Comparison of ENCODE assay signal across 9 mouse cellular contexts in the genomic region with DNA sequence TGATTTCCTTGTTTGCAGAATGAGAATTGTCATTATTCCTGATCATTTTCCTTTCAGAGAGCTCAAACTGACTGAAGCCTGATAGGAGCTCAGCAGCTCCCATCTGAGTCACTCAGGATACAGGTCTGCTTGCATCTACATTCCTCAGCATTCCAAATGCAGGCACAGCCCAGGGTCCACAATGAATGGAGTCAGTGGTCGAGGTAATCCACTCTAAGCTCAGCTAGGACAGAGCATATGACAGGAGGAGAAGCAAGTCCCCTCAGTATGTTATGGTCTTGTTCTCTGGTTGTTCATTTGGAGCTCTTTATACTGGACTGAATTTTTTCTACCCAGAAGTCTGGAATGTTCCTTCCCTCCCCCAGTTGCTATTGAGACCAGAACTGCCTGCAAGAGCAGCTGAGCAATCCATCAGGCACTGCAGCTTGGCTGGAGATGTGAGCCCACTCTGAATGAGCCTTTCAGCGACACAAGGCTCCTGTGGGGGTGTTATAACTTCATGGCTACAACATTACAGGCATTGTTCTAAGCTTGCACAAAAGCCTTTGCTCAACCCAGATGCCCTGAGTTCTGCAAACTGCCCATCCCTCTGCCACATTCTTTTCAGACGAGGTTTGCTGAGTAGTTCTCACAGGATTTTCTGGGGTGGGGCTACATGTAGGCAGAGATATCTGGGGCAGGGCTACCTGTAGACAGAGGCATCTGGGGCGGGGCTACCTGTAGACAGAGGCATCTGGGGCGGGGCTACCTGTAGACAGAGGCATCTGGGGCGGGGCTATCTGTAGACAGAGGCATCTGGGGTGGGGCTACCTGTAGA. TPM values are rescaled to one million over a fixed set of nuclear protein-coding genes. Genes with fewer than 3 reads are reported as not detected.
DNase-seq lines count a peak whose midpoint lies in the region; ATAC-seq and TF ChIP-seq lines count a peak whose summit lies in the region.
"Had no signal": no experiment of that assay in that cellular context is flagged by ENCODE, and none has a peak within 500 bp of the region (broad histone marks: within the 10 kb centered on the region; RNA-seq: fewer than 3 reads in every experiment).

No protein-coding gene starts in this region.

- TF ChIP-seq CTCF in kidney, postnatal 0 days (IDR thresholded peaks at IDR 0.05; ENCODE audit: low read depth), result no peak

- H3K36me3 ChIP-seq in kidney, postnatal 0 days (ENCODE audit: insufficient read depth, low read length), result no peaks in the 10 kb centered on the region
- no peaks in the 10 kb centered on the region for H3K36me3 ChIP-seq in kidney, embryonic 15.5 days
- H3K36me3 ChIP-seq in embryonic facial prominence, embryonic 14.5 days (ENCODE audit: control insufficient read depth, insufficient read depth, low read length), result no peaks in the 10 kb centered on the region
- H3K36me3 ChIP-seq in neural tube, embryonic 14.5 days (ENCODE audit: control insufficient read depth, insufficient read depth, low read length), result no peaks in the 10 kb centered on the region
- H3K36me3 ChIP-seq: embryonic facial prominence, embryonic 12.5 days had no signal

- H3K4me1 ChIP-seq in kidney, postnatal 0 days (replicated peaks; ENCODE audit: insufficient read depth, low read length), result no peaks in the 10 kb centered on the region
- peaks cover 5% of the 10 kb centered on the region; the same call in 1 of the 2 replicates for H3K4me1 ChIP-seq in kidney, embryonic 15.5 days
- peaks cover 4% of the 10 kb centered on the region for H3K4me1 ChIP-seq in embryonic facial prominence, embryonic 14.5 days (ENCODE audit: control insufficient read depth, insufficient read depth, low read length)
- H3K4me1 ChIP-seq in neural tube, embryonic 14.5 days (ENCODE audit: control insufficient read depth, insufficient read depth, low read length), result peaks cover 6% of the 10 kb centered on the region; the same call in 1 of the 2 replicates
- H3K4me1 ChIP-seq: embryonic facial prominence, embryonic 12.5 days had no signal

- H3K4me3 ChIP-seq in kidney, postnatal 0 days (replicated peaks; ENCODE audit: low read depth, low read length), result no peak overlapping the region
- H3K4me3 ChIP-seq in kidney, embryonic 15.5 days (replicated peaks), result no peak overlapping the region
- no peak overlapping the region for H3K4me3 ChIP-seq in embryonic facial prominence, embryonic 14.5 days (ENCODE audit: low read depth, low read length)
- no peak overlapping the region for H3K4me3 ChIP-seq in neural tube, embryonic 14.5 days (ENCODE audit: low read depth, low read length)
- H3K4me3 ChIP-seq: embryonic facial prominence, embryonic 12.5 days had no signal

- H3K9me3 ChIP-seq in kidney, postnatal 0 days (replicated peaks; ENCODE audit: low read length), result no peaks in the 10 kb centered on the region
- H3K9me3 ChIP-seq in kidney, embryonic 15.5 days (replicated peaks), result no peaks in the 10 kb centered on the region
- no peaks in the 10 kb centered on the region for H3K9me3 ChIP-seq in embryonic facial prominence, embryonic 14.5 days (ENCODE audit: control insufficient read depth, low read length)
- H3K9me3 ChIP-seq in neural tube, embryonic 14.5 days (ENCODE audit: control insufficient read depth, low read length), result no peaks in the 10 kb centered on the region
- H3K9me3 ChIP-seq: embryonic facial prominence, embryonic 12.5 days had no signal

- H3K27ac ChIP-seq in kidney, postnatal 0 days, result no peak overlapping the region
- H3K27ac ChIP-seq in kidney, embryonic 15.5 days, result no peak overlapping the region
- no peak overlapping the region; the same call in 1 of the 2 replicates for H3K27ac ChIP-seq in embryonic facial prominence, embryonic 14.5 days (replicated peaks; ENCODE audit: low read depth, low read length)
- H3K27ac ChIP-seq in neural tube, embryonic 14.5 days (ENCODE audit: low read depth, low read length), result no peak overlapping the region
- H3K27ac ChIP-seq: embryonic facial prominence, embryonic 12.5 days had no signal

- ATAC-seq in kidney, postnatal 0 days (replicated peaks; ENCODE audit: low FRiP score, low read depth), result no peak
- no peak for ATAC-seq in kidney, embryonic 15.5 days (replicated peaks; ENCODE audit: low FRiP score)
- peak; percentile 70; the same call in 1 of the 2 replicates for ATAC-seq in embryonic facial prominence, embryonic 14.5 days (ENCODE audit: low read depth)
- peak; percentile 80 for ATAC-seq in neural tube, embryonic 14.5 days (ENCODE audit: low read depth)
- ATAC-seq in inflammation-experienced regulatory T-cells, adult 6 months, result no peak

- no peak overlapping the region for H3K4me2 ChIP-seq in kidney, postnatal 0 days (ENCODE audit: low read length)
- H3K4me2 ChIP-seq in kidney, embryonic 15.5 days, result no peak overlapping the region
- H3K4me2 ChIP-seq in embryonic facial prominence, embryonic 14.5 days (ENCODE audit: low read depth, low read length), result no peak overlapping the region
- H3K4me2 ChIP-seq in neural tube, embryonic 14.5 days (ENCODE audit: low read depth, low read length), result no peak overlapping the region
- H3K4me2 ChIP-seq: embryonic facial prominence, embryonic 12.5 days had no signal

- no peak overlapping the region for H3K9ac ChIP-seq in kidney, postnatal 0 days (ENCODE audit: low read depth, low read length)
- H3K9ac ChIP-seq in kidney, embryonic 15.5 days, result no peak overlapping the region
- no peak overlapping the region for H3K9ac ChIP-seq in embryonic facial prominence, embryonic 14.5 days (ENCODE audit: low read depth, low read length)
- H3K9ac ChIP-seq in neural tube, embryonic 14.5 days (replicated peaks; ENCODE audit: low read depth, low read length), result no peak overlapping the region
- H3K9ac ChIP-seq: embryonic facial prominence, embryonic 12.5 days had no signal

- DNase-seq in kidney, postnatal 0 days (ENCODE audit: low spot score), result peak; percentile 16
- peak; percentile 50 for DNase-seq in embryonic facial prominence, embryonic 14.5 days (ENCODE audit: low spot score)
- DNase-seq in layer of hippocampus, postnatal 36 days, result peak; percentile 60 to 61
- no peak for DNase-seq in MN1 (ENCODE audit: low spot score)
- no peak for DNase-seq in B cell, adult 2 months

- no peaks in the 10 kb centered on the region for H3K27me3 ChIP-seq in kidney, postnatal 0 days (ENCODE audit: insufficient read depth, low read length)
- H3K27me3 ChIP-seq in kidney, embryonic 15.5 days, result no peaks in the 10 kb centered on the region
- H3K27me3 ChIP-seq in embryonic facial prominence, embryonic 14.5 days (replicated peaks; ENCODE audit: control insufficient read depth, insufficient read depth, low read length), result no peaks in the 10 kb centered on the region
- H3K27me3 ChIP-seq in neural tube, embryonic 14.5 days (ENCODE audit: control insufficient read depth, insufficient read depth, low read length), result no peaks in the 10 kb centered on the region
- H3K27me3 ChIP-seq: embryonic facial prominence, embryonic 12.5 days had no signal

- 43% methylated on average over 6 of the region's 6 CpGs for WGBS in kidney, postnatal 0 days
- 53% methylated on average over 6 of the region's 6 CpGs for WGBS in kidney, embryonic 15.5 days
- 26% methylated on average over 6 of the region's 6 CpGs for WGBS in embryonic facial prominence, embryonic 14.5 days
- WGBS in neural tube, embryonic 14.5 days, result 27% methylated on average over 6 of the region's 6 CpGs

RNA-seq across cellular contexts. Expression of a gene that starts 24.0 kb away (rescaled TPM):
- polyA plus RNA-seq in kidney, postnatal 0 days (2015; fragmentation: Nextera tagmentation; extraction: Ambion mirVana), result 509 and 548 TPM in 2 replicates
- 428 and 495 TPM in 2 replicates for polyA plus RNA-seq in kidney, embryonic 15.5 days (2015; fragmentation: Nextera tagmentation; extraction: Ambion mirVana)
- 379 and 391 TPM in 2 replicates for polyA plus RNA-seq in embryonic facial prominence, embryonic 14.5 days (2014; fragmentation: Nextera tagmentation; extraction: Ambion mirVana)
- 100 to 1,000 TPM; 262 to 279 TPM for total RNA-seq in layer of hippocampus, postnatal 36 days (2021)
- polyA plus RNA-seq in neural tube, embryonic 14.5 days (2014; fragmentation: Nextera tagmentation; extraction: Ambion mirVana), result 437 and 463 TPM in 2 replicates
- 100 to 1,000 TPM; 401 to 459 (median 442) TPM for polyA plus RNA-seq in inflammation-experienced regulatory T-cells, adult 6 months (2017; shearing (Covaris generic))

Comparison
In these comparisons a context has a peak if more than half of its experiments do, and no peak if none do; other contexts are left out.
1. ATAC-seq: peak in embryonic facial prominence, embryonic 14.5 days (single experiment) and neural tube, embryonic 14.5 days (single experiment); none in kidney, postnatal 0 days (single experiment), kidney, embryonic 15.5 days (single experiment) and inflammation-experienced regulatory T-cells, adult 6 months (single experiment).
2. DNase-seq: peak in kidney, postnatal 0 days (single experiment), embryonic facial prominence, embryonic 14.5 days (single experiment) and layer of hippocampus, postnatal 36 days (2 of 2); none in MN1 (single experiment) and B cell, adult 2 months (0 of 2).